Mouse (Mus musculus) heart, embryonic 16.5 days (tissue): ENCODE measurements around the gene B4galt2. TPM values are rescaled to one million over a fixed set of nuclear protein-coding genes. Genes with fewer than 3 reads are reported as not detected.

Experiments used
- ATAC-seq: fragments of 200-750 bp; cut with Nextera tagmentation; replicated peaks from 2 replicates; pipeline ENCODE4 v1.8.0; 2017; ENCODE audit warnings: moderate number of reproducible peaks; ENCODE audit not compliant: insufficient read depth, low FRiP score; ENCODE audit errors: extremely low read depth
- H3K27ac ChIP-seq: fragments of 300-500 bp; sonication (generic); 2 replicates; pipeline ENCODE4 v1.5.1; 2014; ENCODE audit warnings: mild to moderate bottlenecking, low read length, control low read depth, moderate library complexity
- H3K27me3 ChIP-seq: fragments of 300-500 bp; sonication (generic); 2 replicates; pipeline ENCODE4 v1.6.1; 2014; ENCODE audit warnings: low read length, mixed read lengths; ENCODE audit not compliant: control insufficient read depth, insufficient read depth
- H3K36me3 ChIP-seq: fragments of 300-500 bp; sonication (generic); 2 replicates; pipeline ENCODE4 v1.6.1; 2014; ENCODE audit not compliant: control insufficient read depth, insufficient read depth
- H3K4me1 ChIP-seq: fragments of 300-500 bp; sonication (generic); 2 replicates; pipeline ENCODE4 v1.6.1; 2014; ENCODE audit warnings: low read length, mixed read lengths; ENCODE audit not compliant: control insufficient read depth, insufficient read depth
- H3K4me2 ChIP-seq: fragments of 300-500 bp; sonication (generic); 2 replicates; pipeline ENCODE4 v1.6.1; 2014; ENCODE audit warnings: low read depth, mild to moderate bottlenecking, control low read depth, low read length
- H3K4me3 ChIP-seq: fragments of 300-500 bp; sonication (generic); 2 replicates; pipeline ENCODE4 v1.5.1; 2014; ENCODE audit warnings: mild to moderate bottlenecking, control low read depth, low read length
- H3K9ac ChIP-seq: fragments of 300-500 bp; sonication (generic); 2 replicates; pipeline ENCODE4 v1.6.1; 2014; ENCODE audit warnings: low read length, control low read depth
- H3K9me3 ChIP-seq: fragments of 300-500 bp; sonication (generic); replicated peaks from 2 replicates; pipeline ENCODE4 v1.6.1; 2016; ENCODE audit warnings: low read length; ENCODE audit not compliant: control insufficient read depth
- WGBS: fragments of 180-500 bp; shearing (Covaris S2); extraction: QIAGEN DNeasy Blood & Tissue Kit; methylation state at CpG from one replicate; pipeline ENCODE4 v1.1.7; 2014; 5-methylcytosine and 5-hydroxymethylcytosine counted together
- polyA plus RNA-seq: library from polyadenylated mRNA; unstranded; fragments of >200 nt; fragmentation: Nextera tagmentation; extraction: Ambion mirVana; gene quantifications from 2 replicates; pipeline ENCODE4 v1.2.1, GENCODE M21; 2015

The B4galt2 gene
- polyA plus RNA-seq, 1 experiment from 2014 or later = 8.6 TPM

- ATAC-seq = no peak
- H3K9ac ChIP-seq = no peak overlapping the region
- 82% methylated on average over 5 of the region's 5 CpGs for WGBS
- no peak overlapping the region for H3K4me3 ChIP-seq
- no peaks in the 10 kb centered on the region for H3K27me3 ChIP-seq
- no peak overlapping the region for H3K4me2 ChIP-seq
- H3K36me3 ChIP-seq = no peaks in the 10 kb centered on the region
- H3K27ac ChIP-seq = no peak overlapping the region
- no peaks in the 10 kb centered on the region for H3K9me3 ChIP-seq
- H3K4me1 ChIP-seq = no peaks in the 10 kb centered on the region
These were observed 40.2 kb downstream of the B4galt2 start for GRCm38 (mm10) chr4:117843101-117843500.

- WGBS = 71% methylated on average over 3 of the region's 3 CpGs
- no peaks in the 10 kb centered on the region for H3K36me3 ChIP-seq
- H3K27me3 ChIP-seq = no peaks in the 10 kb centered on the region
- no peak overlapping the region for H3K4me2 ChIP-seq
- H3K9ac ChIP-seq = no peak overlapping the region
- no peaks in the 10 kb centered on the region for H3K9me3 ChIP-seq
- H3K27ac ChIP-seq = no peak overlapping the region
- no peak overlapping the region for H3K4me3 ChIP-seq
- 0 out of 2 replicates have a peak, but pooled peaks cover 2% of the 10 kb centered on the region for H3K4me1 ChIP-seq
- no peak for ATAC-seq
These were observed 41.7 kb downstream of the B4galt2 start for GRCm38 (mm10) chr4:117841566-117841965.

- Histone ChIP-seq H3K27ac (no peak overlapping the region), H3K4me2 (no peak overlapping the region), H3K27me3 (no peaks in the 10 kb centered on the region), H3K4me1 (0 out of 2 replicates have a peak, but pooled peaks cover 2% of the 10 kb centered on the region), H3K4me3 (no peak overlapping the region), H3K36me3 (no peaks in the 10 kb centered on the region), H3K9ac (no peak overlapping the region), H3K9me3 (no peaks in the 10 kb centered on the region)
- no peak for ATAC-seq
- WGBS = 78% methylated on average over 5 of the region's 5 CpGs
These were observed 42.5 kb downstream of the B4galt2 start for GRCm38 (mm10) chr4:117840821-117841220.

GRCm38 (mm10) chr4:117839366-117839765 is 43.9 kb downstream of the B4galt2 start:
- H3K4me1 ChIP-seq = peaks cover 8% of the 10 kb centered on the region
- 75% methylated on average over 6 of the region's 6 CpGs for WGBS
- H3K9ac ChIP-seq = no peak overlapping the region
- H3K36me3 ChIP-seq = no peaks in the 10 kb centered on the region
- no peak overlapping the region for H3K27ac ChIP-seq
- ATAC-seq = no peak
- no peaks in the 10 kb centered on the region for H3K9me3 ChIP-seq
- no peak overlapping the region for H3K4me2 ChIP-seq
- H3K4me3 ChIP-seq = no peak overlapping the region
- H3K27me3 ChIP-seq = no peaks in the 10 kb centered on the region

- Histone ChIP-seq H3K9me3 (no peaks in the 10 kb centered on the region), H3K27me3 (no peaks in the 10 kb centered on the region), H3K27ac (no peak overlapping the region), H3K4me1 (peaks cover 9% of the 10 kb centered on the region), H3K36me3 (no peaks in the 10 kb centered on the region), H3K9ac (no peak overlapping the region), H3K4me3 (no peak overlapping the region), H3K4me2 (no peak overlapping the region)
- no peak for ATAC-seq
- WGBS = 66% methylated on average over 4 of the region's 4 CpGs
These were observed 46.0 kb downstream of the B4galt2 start for GRCm38 (mm10) chr4:117837271-117837670.

GRCm38 (mm10) chr4:117836204-117836767 is 47.0 kb downstream of the B4galt2 start:
- peak overlapping the region; percentile 80 for H3K9ac ChIP-seq
- H3K27ac ChIP-seq = peak overlapping the region; percentile 64
- H3K4me1 ChIP-seq = peaks cover 18% of the 10 kb centered on the region
- under 1% methylated on average over 47 of the region's 48 CpGs for WGBS
- H3K36me3 ChIP-seq = no peaks in the 10 kb centered on the region
- H3K4me3 ChIP-seq = peak overlapping the region; percentile 76
- no peaks in the 10 kb centered on the region for H3K27me3 ChIP-seq
- peak overlapping the region; percentile 74 for H3K4me2 ChIP-seq
- no peaks in the 10 kb centered on the region for H3K9me3 ChIP-seq
- ATAC-seq = peak; percentile 88

GRCm38 (mm10) chr4:117835531-117836111 is 47.7 kb downstream of the B4galt2 start:
- H3K27me3 ChIP-seq = no peaks in the 10 kb centered on the region
- peak overlapping the region; percentile 76 for H3K4me3 ChIP-seq
- H3K4me2 ChIP-seq = peak overlapping the region; percentile 74
- ATAC-seq = peak; percentile 8
- H3K36me3 ChIP-seq = no peaks in the 10 kb centered on the region
- H3K9me3 ChIP-seq = no peaks in the 10 kb centered on the region
- WGBS = under 1% methylated on average over 60 of the region's 60 CpGs
- peak overlapping the region; percentile 80 for H3K9ac ChIP-seq
- H3K27ac ChIP-seq = peak overlapping the region; percentile 64
- peaks cover 19% of the 10 kb centered on the region for H3K4me1 ChIP-seq

GRCm38 (mm10) chr4:117834845-117835530 is 48.3 kb downstream of the B4galt2 start:
- Histone ChIP-seq H3K36me3 (no peaks in the 10 kb centered on the region), H3K9me3 (no peaks in the 10 kb centered on the region), H3K9ac (peak overlapping the region; percentile 80), H3K4me2 (peak overlapping the region; percentile 74), H3K27ac (peak overlapping the region; percentile 64), H3K4me1 (peaks cover 25% of the 10 kb centered on the region), H3K27me3 (no peaks in the 10 kb centered on the region), H3K4me3 (peak overlapping the region; percentile 76)
- WGBS = under 1% methylated on average over 36 of the region's 36 CpGs
- peak; percentile 31 for ATAC-seq

- Histone ChIP-seq H3K4me1 (peaks cover 30% of the 10 kb centered on the region), H3K4me2 (peak within 1 kb of the TSS; percentile 74), H3K9ac (peak within 1 kb of the TSS; percentile 80), H3K36me3 (no peaks in the 10 kb centered on the region), H3K9me3 (no peaks in the 10 kb centered on the region), H3K27ac (peak within 1 kb of the TSS; percentile 64), H3K4me3 (peak within 1 kb of the TSS; percentile 76), H3K27me3 (no peaks in the 10 kb centered on the region)
- WGBS = 35% methylated on average over 3 of the region's 3 CpGs
- no peak for ATAC-seq
These were observed 48.8 kb downstream of the B4galt2 start, which contains the start of gene Slc6a9 for GRCm38 (mm10) chr4:117834457-117834844. Gene Slc6a9 (plus strand): TSS chr4:117834506.
